Mouse (Mus musculus): ENCODE measurements around the gene Uggt1.
A peak's percentile ranks its signal among the peaks of the same experiment; 100 is the strongest.

Gene Uggt1

DNA sequence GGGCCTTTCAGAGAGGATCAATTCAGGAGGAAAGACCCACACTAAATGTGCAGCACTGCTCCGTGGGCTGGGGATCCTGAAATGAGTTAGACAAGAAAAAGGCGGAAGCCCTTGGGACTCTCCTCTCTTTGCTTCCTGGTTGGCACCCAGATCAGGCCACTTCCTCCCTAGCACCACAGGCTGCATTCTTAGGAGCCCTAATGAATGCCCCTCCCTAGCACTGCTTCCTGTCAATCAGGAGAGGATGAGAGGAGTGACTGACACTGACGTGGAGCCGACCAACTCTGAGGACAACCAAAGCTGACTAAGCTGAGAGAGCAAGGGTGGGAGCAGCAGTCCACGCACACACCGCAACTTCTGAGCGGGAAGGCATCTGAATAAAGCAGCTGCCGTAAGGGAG lies 81.8 kb downstream of the Uggt1 start:
- no peak for DNase-seq

DNA sequence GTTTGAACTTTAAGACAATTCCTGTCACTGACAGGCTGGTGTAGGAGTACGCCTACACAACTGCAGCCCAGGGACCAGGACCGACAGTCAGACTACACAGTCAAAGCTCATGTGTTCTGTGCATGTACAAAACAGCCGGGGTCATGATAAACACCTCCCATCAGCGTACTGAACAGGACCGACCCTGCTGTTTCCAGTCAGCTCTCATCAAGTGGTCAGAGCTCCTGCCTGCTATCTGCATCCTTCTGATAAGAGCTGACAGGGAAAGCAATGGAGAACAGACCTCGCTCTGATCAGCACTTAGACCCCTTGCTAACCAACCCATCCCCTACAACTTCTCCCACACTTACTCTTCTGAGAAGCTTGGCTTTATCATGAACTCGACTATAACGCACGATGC lies 83.3 kb downstream of the Uggt1 start:
- DNase-seq, result no peak

DNA sequence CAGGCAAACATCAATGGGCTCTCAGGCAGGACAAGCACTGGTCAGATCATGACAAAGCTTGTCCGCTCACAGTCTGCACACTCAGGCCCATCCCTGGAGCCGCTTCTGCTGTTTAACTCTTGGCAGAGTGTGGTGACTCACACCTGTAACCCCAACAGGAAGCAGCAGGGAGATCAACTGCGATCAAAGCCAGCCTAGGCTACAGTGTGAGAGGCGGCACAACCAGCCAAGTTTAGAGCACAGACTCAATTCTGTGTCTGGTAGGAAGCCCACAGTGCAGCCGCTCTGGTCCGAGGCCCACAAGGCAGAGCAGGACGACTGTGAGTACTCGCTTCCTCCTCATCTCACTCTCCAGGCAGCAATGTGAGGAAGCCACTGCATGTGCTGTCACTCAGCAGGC lies 84.3 kb downstream of the Uggt1 start:
- no peak for DNase-seq

DNA sequence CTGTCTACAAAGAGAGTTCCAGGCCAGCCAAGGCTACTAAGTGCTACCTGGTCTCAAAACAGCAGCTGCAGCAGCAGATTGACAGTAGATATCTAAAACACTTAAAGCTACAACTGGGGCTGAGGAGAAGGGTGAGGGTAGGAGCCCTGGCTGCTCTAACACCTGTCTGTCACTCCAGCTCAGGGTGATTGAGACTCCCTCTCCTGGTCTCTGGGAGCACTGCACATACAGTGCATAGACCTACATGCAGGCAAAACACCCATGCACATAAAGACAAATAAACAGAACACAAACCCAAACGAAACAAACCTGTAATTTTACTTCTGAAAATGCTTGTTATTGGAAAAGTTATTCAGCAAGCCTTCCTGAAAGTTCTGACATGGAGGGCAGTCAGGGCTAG lies 95.1 kb downstream of the Uggt1 start:
- no peak for DNase-seq

DNA sequence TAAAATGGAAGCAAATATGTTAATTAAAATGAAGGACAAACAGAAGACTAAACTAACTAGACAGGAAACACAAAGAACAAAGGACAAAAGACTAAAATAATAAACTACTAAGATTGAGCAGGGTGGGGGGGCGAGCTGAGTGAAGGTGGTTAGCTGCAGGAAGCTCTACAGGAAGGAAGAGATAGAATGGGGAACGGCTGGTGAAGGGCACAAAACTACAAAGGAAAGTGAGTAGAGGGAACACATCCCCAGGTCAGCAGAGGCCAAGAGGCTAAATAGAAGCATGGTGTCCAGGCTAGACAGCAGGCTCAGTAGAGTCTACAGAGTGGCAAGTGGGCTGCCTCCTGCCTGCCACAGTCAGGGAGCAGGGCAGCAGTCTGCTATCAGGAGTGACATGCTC lies 95.7 kb downstream of the Uggt1 start:
- no peak for DNase-seq

DNA sequence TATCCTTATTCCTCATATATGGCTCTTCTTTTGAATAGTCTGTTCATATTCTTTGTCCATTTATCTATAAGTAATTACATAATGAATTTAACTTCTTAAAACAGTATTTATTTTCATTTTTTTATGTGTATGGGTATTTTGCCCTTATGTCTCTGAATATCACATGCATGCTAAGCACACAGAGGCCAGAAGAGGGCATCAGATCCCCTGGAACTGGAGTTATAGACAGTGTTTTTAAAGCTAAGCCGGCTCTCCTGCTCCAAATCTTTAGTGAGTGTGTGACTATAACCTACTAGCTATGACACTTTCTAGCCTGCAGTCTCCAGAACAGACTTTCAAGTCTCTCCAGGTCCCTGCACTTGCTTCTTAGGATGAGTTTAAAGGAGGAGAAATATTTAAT lies 99.5 kb downstream of the Uggt1 start:
- peak; percentile 25 for DNase-seq

DNA sequence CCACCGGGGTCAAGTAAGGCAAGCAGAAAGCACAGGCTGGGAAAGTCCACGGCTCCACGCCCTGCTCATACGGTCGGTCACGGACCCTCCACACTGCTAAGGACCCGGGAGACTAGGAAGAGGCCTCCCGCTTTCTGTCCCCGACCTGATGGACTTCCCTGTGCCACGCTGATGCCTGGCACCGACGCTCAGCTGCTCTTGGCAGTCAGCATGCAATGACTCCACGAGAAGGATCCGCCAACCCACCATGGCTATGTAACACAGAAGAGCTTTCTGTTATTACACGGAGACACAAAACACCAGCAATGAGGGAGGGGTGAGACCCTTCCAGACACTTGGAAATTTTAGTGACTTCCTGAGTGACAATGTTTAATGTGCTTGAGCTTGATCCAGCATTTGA lies 104.2 kb downstream of the Uggt1 start:
- no peak for DNase-seq

DNA sequence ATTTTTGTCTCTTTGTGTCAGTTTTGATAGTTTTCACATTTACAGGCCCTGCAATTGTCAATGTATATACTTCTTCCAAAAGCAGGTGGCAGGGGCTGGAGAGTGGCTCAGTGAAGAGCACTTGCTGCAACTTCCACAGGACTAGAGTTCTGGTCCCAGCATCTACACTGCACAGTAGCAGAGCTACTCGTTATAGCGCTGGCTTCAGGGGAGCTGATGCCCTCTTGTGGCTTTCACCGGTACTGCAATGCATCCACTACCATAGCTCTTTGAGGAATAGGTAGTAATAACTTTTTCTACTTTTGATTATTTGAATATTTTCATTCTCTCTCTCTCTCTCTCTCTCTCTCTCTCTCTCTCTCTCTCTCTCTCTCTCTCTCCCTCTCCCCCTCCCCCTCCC lies 109.9 kb downstream of the Uggt1 start:
- peak; percentile 53 for DNase-seq

DNA sequence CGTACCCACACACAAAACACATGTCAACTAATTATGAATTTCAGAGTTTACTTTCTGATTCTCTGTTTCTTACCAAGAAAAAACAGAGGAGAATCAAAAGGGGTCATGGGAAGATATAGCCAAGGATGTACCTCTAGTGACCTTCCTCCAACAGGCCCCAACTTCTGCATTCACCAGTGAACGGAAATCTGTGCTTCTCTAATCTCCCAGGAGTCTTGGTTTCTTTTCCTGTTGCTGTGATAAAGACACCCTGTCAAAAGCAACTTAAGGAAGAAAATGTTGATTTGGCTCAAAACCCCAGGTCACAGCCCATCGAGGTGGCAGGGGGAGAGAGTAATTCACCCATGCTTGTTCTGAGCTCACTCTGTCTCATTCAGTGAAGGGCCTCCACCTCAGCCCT lies 110.9 kb downstream of the Uggt1 start:
- no peak for DNase-seq

DNA sequence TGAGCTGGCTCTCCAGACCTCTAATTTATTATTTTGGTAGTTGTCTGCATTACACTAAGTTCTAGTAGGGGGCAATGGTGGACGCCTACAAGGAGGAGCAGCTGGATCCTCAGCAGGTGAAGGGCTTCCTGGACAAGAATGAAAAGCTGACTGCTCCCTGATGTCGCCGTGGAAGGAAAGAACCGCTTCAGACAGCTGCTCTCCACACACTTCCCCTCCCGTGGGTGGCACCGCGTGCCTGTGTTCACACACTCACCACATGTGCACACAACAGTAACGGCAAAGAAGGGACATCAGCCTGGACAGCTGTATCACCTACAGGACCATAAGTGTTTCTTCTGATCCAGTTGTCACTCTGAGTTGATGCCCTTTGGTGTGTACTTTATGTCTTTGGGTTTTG lies 111.5 kb downstream of the Uggt1 start:
- DNase-seq, result no peak

DNA sequence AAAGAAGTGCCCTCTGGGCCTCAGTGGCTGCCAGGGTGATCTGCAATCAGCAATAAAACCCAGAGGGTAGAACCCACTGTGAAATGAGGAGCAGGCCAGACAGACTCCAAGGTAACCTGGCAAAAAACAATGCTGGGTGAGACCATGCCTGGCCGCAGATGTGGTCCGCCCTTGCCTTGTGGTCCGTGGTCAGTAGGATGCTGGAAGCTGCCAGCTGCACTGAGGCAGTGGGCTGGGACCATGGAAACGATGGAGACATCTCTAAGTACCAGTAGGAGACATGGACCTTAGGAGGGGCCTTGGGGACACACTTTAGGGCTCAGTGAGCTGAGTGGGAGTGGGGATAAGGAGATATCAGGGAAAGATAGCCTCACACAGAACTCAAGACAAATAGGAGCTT lies 112.3 kb downstream of the Uggt1 start:
- DNase-seq, result no peak

DNA sequence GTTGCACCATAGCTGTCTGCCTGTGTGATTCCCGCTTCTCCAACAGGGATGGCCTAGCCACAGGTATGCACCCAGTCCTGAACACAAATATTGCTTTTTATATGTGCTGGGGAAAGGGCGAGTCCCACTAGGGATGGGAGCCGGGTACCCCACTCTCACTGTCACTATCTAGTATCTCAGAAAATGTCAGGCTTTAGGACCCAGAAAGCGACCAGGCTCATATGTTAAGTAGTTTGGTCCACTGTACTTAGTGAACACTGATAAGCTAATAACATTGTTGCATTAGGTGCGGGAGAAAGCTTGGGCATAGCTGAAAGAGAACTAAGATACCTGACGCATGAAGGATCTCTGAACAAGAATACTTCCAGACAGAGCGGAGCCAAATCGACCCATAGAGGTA lies 112.8 kb downstream of the Uggt1 start:
- no peak for DNase-seq

DNA sequence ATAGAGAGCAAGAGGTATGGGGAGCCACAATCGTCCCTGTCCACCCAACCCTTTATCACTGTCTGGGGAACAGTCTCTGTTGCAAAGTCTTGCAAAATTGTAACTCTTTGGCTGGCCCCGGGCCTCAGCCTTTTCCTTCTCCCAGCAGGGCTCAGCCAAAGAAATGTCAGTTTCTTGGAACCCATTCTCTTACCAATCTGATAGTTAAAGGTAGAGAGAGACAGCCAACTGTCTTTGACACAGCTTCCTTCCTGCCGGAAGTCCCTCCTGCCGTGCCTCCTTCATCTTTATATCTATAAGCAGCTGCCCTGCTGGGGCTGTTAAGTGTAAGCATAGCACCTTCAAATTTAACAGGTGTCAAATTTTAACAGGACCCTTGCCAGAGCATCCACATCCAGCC lies 113.4 kb downstream of the Uggt1 start:
- no peak for DNase-seq

DNA sequence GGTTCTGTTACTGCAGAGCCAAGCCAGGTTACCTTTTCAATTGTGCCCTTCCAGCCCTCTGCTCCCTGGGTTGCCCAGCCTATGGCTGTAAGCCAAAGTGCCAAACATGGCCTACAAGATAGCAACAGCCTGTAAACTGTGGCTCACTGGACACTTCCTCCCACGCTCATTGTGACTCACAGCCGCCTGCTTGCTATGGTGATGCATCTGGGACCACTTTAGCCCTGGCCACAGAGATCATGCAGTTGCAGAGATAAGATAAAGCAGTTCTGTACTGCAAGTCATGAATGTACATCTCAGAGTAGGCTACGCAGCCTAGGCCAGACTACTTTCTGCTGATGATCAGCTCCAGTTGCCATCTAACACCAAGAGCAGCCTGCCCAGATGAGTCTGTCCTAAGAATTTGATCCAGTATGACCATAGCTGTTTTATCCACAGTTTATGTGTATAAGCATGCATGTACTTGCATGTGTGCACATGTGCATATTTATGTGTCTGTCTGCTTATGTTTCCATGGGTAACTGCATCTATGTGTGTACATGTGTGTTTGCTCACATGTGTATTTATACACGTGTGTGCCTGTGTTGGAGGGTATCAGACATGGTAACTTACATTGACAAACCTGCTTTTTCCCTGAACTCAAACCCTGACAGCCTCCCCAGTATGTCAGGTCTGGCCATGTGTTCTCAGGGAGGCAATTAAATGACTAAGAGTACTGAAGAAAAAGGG lies 114.0 kb downstream of the Uggt1 start:
- DNase-seq, result no peak

DNA sequence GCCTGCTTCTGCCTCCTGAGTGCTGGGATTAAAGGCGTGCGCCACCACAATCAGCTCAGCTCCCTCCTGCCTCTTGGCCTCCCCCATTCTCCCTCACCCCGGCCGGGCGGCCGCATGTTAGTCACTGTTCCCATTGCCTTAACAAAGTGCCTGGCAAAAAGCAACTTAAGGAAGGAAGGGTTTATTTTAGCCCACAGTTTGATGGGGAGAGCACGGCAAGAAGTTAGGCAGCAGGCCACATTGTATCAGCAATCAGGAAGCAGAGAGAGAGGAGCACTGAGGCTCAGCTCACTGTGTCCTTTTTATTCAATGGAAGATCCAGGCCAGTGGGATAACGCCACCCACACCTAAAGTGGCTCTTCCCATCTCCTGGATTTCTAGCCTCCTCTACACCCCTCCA lies 114.6 kb downstream of the Uggt1 start:
- DNase-seq, result no peak

DNA sequence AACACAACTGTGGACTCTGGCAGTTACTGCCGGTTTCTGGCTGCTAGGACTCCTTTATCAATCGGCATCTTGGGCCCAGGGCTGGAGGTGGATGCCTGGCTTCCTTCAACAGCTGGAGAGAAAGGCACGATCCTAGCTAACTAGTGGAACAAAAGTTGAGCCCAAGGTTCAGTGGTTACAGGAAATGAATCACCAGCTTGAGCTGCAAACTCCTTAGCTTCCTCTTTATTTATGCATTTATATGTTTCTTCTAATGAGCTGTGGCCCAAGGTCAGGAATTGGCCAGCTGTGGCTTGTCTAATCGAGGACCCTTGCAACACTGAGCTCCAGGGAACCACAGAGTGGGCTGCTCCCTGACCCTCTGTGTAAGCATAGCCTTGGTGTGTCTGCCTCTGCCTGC lies 115.4 kb downstream of the Uggt1 start:
- no peak for DNase-seq

DNA sequence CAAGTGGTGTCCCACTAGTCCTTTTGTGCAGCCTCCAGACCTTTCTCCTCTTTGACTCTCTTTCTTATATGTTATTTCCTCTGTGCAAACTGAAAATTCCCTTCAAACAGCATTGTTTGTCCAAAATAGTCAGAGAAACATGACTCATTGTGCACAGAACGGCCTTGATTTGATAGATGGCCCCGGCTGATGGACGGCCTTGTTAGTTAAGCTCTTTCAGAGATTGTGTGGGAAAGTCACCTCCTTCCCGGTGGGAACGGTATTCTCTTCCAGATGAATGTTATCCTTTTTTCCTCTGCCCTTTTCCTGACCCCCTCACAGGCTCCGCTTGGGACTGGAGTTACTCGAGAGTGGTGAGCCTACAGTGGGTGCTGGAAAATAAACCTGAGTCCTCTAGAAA lies 119.4 kb downstream of the Uggt1 start:
- DNase-seq, result no peak

DNA sequence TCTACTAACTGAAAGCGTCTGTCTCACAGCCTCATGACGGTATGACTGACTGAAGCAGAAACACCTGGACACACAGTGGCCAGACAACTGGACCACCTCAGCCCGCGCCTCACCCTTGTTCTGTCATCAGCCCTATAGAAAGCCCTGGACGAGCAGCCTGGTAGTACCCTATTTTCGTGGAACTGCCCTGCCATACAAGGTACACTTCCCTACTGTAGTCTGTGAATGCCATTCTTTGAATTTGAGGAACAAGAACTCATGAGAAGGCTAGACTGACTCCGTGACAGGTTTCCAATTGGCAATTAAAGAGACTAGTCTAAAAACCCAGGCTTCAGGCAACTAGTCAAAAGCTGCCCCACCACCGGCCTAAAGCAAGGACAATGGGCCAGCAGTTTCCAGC lies 123.3 kb downstream of the Uggt1 start:
- DNase-seq, result no peak

DNA sequence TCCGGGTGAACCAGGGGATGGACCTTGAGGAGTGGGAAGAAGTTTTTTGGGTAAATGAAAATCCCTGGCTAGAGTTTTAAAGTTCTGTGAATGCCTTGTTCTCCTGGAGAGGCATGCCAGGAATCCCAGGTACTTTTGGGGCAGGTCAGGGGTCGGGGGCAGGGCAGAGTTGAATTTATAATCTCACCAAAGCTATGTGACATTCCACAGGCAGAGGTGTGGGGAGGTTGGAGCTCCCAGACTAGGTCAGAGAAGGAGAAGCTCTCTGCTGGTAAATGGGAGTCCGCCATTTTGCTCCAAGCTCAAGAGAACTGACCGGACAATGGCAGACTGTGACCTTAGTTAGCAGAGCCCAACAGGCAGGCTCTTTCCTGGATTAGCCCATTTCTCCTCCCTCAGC lies 125.1 kb downstream of the Uggt1 start:
- DNase-seq, result no peak

DNA sequence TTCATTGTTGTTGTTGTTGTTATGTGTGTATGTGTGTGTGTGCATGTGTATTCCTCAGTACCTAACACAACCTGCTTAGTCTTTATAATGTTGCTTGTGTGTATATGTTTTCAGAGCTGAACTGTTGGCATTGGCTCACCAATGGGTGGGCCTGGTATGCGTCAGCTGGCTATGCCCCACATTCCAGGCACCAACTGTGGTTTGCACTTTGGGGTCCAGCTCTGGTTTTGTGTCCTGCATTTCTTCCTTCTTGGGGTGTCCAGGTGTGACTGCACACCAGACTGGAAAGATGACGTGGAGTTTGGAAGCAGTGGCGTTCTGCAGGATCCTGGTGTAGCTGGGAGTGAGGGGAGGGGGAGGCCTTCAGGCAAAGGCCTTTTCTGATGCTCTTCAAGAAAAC lies 125.6 kb downstream of the Uggt1 start:
- DNase-seq, result no peak

DNA sequence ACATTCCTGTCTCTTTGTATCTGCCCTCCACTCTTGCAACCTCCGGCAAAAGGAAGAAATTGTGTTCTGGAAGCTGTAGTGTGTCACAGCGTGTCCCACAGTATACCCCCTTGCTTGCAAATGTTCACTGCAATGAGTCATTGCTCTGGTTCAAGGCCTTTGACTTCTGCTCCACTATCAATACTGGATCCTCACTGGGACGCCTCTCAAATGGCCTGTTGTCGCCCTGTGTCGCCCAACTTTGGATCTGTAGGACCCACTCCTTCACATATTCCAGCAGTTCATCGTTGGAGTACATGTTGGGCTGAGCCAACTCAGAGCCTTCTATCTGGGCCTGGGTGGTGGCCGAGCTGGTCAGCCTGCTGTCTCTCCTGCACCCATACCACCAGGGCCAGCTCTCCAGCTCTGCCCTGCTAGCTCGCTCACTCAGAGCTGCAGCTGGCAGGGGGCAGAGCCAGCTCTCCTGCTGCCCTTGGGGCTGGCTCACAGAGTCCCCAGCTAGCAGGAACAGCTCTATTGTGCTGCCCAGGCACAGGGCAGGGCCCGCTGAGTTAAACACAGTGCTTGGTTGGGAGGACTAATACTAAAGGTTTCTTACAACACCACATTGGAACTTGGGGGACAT lies 126.3 kb downstream of the Uggt1 start:
- no peak for DNase-seq

DNA sequence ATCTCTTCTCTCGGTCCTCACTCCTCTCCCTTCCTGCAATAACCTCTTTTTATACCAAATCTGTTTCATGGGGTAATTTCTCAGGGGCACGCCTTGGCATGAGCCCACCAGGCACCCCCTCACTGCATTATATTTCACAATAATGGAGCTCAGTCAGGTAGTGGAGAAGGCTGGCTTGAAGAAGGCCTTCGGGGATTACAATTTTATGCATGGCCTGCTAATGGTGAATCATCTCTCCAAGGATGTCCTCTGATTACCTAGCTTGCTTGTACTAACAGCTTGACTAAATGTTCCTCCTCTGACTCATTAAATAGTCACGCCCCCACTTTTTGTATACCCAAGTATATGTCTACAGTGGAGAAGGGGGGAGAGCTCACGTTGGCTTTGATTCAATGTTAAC lies 128.0 kb downstream of the Uggt1 start:
- DNase-seq, result no peak

DNA sequence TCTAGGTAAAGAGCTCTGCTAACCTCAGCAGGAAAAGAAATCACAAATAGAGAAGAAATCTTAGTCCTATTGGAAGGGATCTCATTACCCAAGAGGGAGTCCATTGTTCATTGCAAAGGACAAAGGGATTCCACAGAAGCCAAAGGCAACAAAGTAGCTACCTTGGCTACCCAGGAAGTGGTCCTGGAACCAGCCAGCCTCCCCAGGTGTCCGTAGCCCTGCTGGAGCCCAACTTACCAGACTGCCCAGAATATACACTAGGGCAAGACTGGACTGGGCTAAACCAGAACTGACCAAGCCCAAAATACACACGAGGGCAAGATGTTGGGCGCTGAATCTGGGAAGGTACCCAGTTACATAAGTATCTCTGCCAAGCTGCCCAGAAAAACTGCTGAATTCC lies 129.7 kb downstream of the Uggt1 start:
- DNase-seq, result no peak

DNA sequence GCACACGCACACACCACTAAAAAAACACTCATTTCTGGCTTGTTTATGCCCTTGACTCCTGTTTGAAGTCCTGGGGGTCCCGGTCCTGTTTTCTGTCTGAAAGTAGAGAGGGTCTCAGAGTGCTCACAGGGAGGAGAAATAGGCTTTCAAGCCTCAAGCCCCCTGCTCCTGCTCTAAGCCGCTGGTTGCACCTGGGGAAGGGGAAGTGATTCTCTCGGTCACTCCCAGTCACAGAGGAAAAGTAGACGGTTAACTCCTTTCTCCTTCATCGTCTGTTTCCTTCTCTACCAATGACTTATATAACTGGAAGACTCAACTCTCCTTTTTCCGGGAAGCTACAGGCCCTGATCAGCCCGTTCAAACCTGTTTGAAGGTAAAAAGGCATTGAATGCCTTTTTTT lies 130.8 kb downstream of the Uggt1 start:
- no peak for DNase-seq

DNA sequence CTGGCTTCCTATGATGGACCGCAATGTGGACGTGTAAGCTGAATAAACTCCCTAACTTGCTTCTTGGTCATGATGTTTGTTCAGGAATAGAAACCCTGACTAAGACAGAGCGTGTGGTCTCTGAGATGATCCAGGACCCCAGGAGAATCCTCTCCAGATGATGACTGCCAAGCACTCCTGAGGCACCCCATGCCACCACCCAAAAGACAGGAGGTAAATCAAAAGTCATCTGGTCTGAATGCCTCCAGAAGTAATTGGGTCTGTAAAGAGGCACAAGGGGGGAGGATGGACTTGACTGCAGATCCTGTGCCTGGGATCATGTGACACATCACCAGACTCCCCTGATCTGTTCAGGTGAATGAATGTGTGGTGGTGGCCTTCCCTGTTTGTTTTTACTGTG lies 131.9 kb downstream of the Uggt1 start:
- no peak for DNase-seq

Data from right cerebral cortex, postnatal 25 days (tissue).